Mouse (Mus musculus) stomach, postnatal 0 days (tissue): ENCODE results near the gene Gm1673.

Source experiments
- CTCF ChIP-seq: IDR thresholded peaks from 2 replicates; pipeline ENCODE4 v1.5.1; 2016; ENCODE audit warnings: antibody characterized with exemption, low read depth, mild to moderate bottlenecking, moderate library complexity
- EP300 ChIP-seq: optimal IDR thresholded peaks from 2 replicates; pipeline ENCODE3; 2016; ENCODE audit warnings: antibody characterized with exemption

DNA sequence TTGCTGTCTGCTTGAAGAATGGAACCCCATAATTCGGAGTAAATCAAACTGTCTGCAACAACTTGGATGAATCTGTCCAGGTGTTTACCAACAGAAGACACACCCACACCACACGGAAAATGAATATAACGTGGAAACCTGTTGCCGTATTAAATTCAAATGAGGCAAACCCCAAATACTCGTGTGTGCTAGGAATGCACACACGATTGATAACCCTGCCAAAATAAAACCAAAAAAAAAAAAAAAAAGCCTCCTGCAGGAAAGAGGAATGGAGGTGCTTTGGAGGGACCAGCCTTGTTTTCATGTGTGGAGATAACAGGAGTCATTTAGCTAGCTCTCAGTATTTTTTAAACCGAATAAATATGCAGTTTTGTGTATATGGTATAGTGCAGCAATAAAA is 48.4 kb upstream of the Gm1673 start:
- no peak for TF ChIP-seq CTCF
- no peak for TF ChIP-seq EP300
